Mouse (Mus musculus) megakaryocyte-erythroid progenitor cell, adult 5-6 weeks (primary cell): ENCODE measurements around the gene Rbks. TPM values are rescaled to one million over a fixed set of nuclear protein-coding genes. Genes with fewer than 3 reads are reported as not detected.
"Not testable (repeated sequence)": the region's sequence is repeated elsewhere in the genome, so short reads cannot be mapped to it uniquely, and the experiment has no call there.

ENCODE experiments used
- ATAC-seq: replicated peaks from 2 replicates; pipeline ENCODE4 v1.8.0; 2016; ENCODE audit warnings: mild to moderate bottlenecking, inconsistent platforms; ENCODE audit not compliant: severe bottlenecking, poor library complexity, low FRiP score, low TSS enrichment
- total RNA-seq, 2 experiments: library from RNA; stranded (forward) in 1 of 2; stranded (reverse) in 1 of 2; fragments of 200-1000, 215-1000 nt in 1 of 2; fragments of >200 nt in 1 of 2; fragmentation: Nextera tagmentation in 1 of 2; gene quantifications; 2 replicates each; pipeline ENCODE4 v1.2.3; 2014 to 2017

Rbks gene
- total RNA-seq, 2 experiments from 2014 or later, result 29.3 to 33.7 TPM

- ATAC-seq, result peak; percentile 74
Observed at GRCm38 (mm10) chr5:31596481-31597429, 100.7 kb downstream of the Rbks start, which contains the start of gene Mrpl33. Mrpl33 (plus strand) TSS chr5:31596935.

- ATAC-seq, result no peak
Observed at GRCm38 (mm10) chr5:31595868-31596267, 101.6 kb downstream of the Rbks start.

GRCm38 (mm10) chr5:31591122-31591521 lies 106.3 kb downstream of the Rbks start:
- no peak for ATAC-seq

- no peak for ATAC-seq
Observed at GRCm38 (mm10) chr5:31589711-31590319, 107.6 kb downstream of the Rbks start.

- not testable (repeated sequence) for ATAC-seq
Observed at GRCm38 (mm10) chr5:31588672-31589071, 108.8 kb downstream of the Rbks start.

GRCm38 (mm10) chr5:31588016-31588415 lies 109.4 kb downstream of the Rbks start:
- ATAC-seq, result no peak

- ATAC-seq, result no peak
Observed at GRCm38 (mm10) chr5:31585526-31585925, 111.9 kb downstream of the Rbks start.

GRCm38 (mm10) chr5:31583261-31583660 lies 114.2 kb downstream of the Rbks start:
- ATAC-seq, result no peak

GRCm38 (mm10) chr5:31581932-31582331 lies 115.5 kb downstream of the Rbks start:
- no peak for ATAC-seq

- ATAC-seq, result no peak
Observed at GRCm38 (mm10) chr5:31581263-31581662, 116.2 kb downstream of the Rbks start.

GRCm38 (mm10) chr5:31576539-31576975 lies 120.9 kb downstream of the Rbks start:
- ATAC-seq, result no peak

Other genes starting within 250 kb of the Rbks start
- 22.8 and 23.5 TPM in 2 replicates for gene Zfp512, start 245.2 kb downstream of the Rbks start, total RNA-seq (2014; fragmentation: Nextera tagmentation)
- gene Zfp512, start 245.2 kb downstream of the Rbks start, total RNA-seq (2017), result 28.6 and 54.5 TPM in 2 replicates
- gene 4930548H24Rik, start 211.9 kb downstream of the Rbks start, total RNA-seq (2014; fragmentation: Nextera tagmentation), result 4.4 TPM in 1 of 2 replicates, not detected in the other
- gene 4930548H24Rik, start 211.9 kb downstream of the Rbks start, total RNA-seq (2017), result 0.75 TPM in 1 of 2 replicates, not detected in the other
- gene Gpn1, start 202.9 kb downstream of the Rbks start, total RNA-seq (2014; fragmentation: Nextera tagmentation), result 34.3 and 34.8 TPM in 2 replicates
- 39.7 and 46.9 TPM in 2 replicates for gene Gpn1, start 202.9 kb downstream of the Rbks start, total RNA-seq (2017)
- gene Slc4a1ap, start 170.6 kb downstream of the Rbks start, total RNA-seq (2014; fragmentation: Nextera tagmentation), result 61.9 and 72.9 TPM in 2 replicates
- gene Slc4a1ap, start 170.6 kb downstream of the Rbks start, total RNA-seq (2017), result 41.4 and 59.8 TPM in 2 replicates
- gene Supt7l, start 169.8 kb downstream of the Rbks start, total RNA-seq (2014; fragmentation: Nextera tagmentation), result 18.2 and 23.9 TPM in 2 replicates
- gene Supt7l, start 169.8 kb downstream of the Rbks start, total RNA-seq (2017), result 18.8 and 29.6 TPM in 2 replicates
- gene Mrpl33, start 100.7 kb downstream of the Rbks start, total RNA-seq (2014; fragmentation: Nextera tagmentation), result 290 and 320 TPM in 2 replicates
- gene Mrpl33, start 100.7 kb downstream of the Rbks start, total RNA-seq (2017), result 93.4 and 153 TPM in 2 replicates
- 82.0 and 102 TPM in 2 replicates for gene Babam2, start 57 bp upstream of the Rbks start, total RNA-seq (2014; fragmentation: Nextera tagmentation)
- gene Babam2, start 57 bp upstream of the Rbks start, total RNA-seq (2017), result 32.2 and 50.5 TPM in 2 replicates